Mouse (Mus musculus) kidney, embryonic 14.5 days (tissue): ENCODE results near the gene Gmnc. TPM values are rescaled to one million over a fixed set of nuclear protein-coding genes. Genes with fewer than 3 reads are reported as not detected.

ENCODE experiments used
- ATAC-seq: fragments of 200-750 bp; cut with Nextera tagmentation; 2 replicates; pipeline ENCODE4 v1.8.0; 2017; ENCODE audit warnings: moderate number of reproducible peaks, mild to moderate bottlenecking, moderate TSS enrichment, moderate library complexity; ENCODE audit not compliant: low FRiP score, low TSS enrichment
- H3K27ac ChIP-seq: fragments of 300-500 bp; sonication (generic); 2 replicates; pipeline ENCODE4 v1.5.1; 2014; ENCODE audit warnings: low read depth, mild to moderate bottlenecking, low read length, moderate library complexity, mixed read lengths
- H3K27me3 ChIP-seq: fragments of 300-500 bp; sonication (generic); 2 replicates; pipeline ENCODE4 v1.6.1; 2014; ENCODE audit warnings: mild to moderate bottlenecking, low read length; ENCODE audit not compliant: control insufficient read depth, insufficient read depth
- H3K36me3 ChIP-seq: fragments of 300-500 bp; sonication (generic); 2 replicates; pipeline ENCODE4 v1.6.1; 2014; ENCODE audit warnings: low read length, mixed read lengths; ENCODE audit not compliant: control insufficient read depth, insufficient read depth
- H3K4me1 ChIP-seq: fragments of 300-500 bp; sonication (generic); 2 replicates; pipeline ENCODE4 v1.6.1; 2014; ENCODE audit warnings: low read length, mixed read lengths; ENCODE audit not compliant: control insufficient read depth, insufficient read depth
- H3K4me2 ChIP-seq: fragments of 300-500 bp; sonication (generic); replicated peaks from 2 replicates; pipeline ENCODE4 v1.6.1; 2014; ENCODE audit warnings: low read depth, mild to moderate bottlenecking, low read length
- H3K4me3 ChIP-seq: fragments of 300-500 bp; sonication (generic); 2 replicates; pipeline ENCODE4 v1.5.1; 2014; ENCODE audit warnings: mild to moderate bottlenecking, low read length
- H3K9ac ChIP-seq: fragments of 300-500 bp; sonication (generic); 2 replicates; pipeline ENCODE4 v1.6.1; 2014; ENCODE audit warnings: low read depth, mild to moderate bottlenecking, low read length, moderate library complexity
- H3K9me3 ChIP-seq: fragments of 300-500 bp; sonication (generic); 2 replicates; pipeline ENCODE4 v1.6.1; 2016; ENCODE audit warnings: low read length; ENCODE audit not compliant: control insufficient read depth
- WGBS: fragments of 180-500 bp; shearing (Covaris S2); extraction: QIAGEN DNeasy Blood & Tissue Kit; methylation state at CpG from one replicate; pipeline ENCODE4 v1.1.7; 2014; 5-methylcytosine and 5-hydroxymethylcytosine counted together
- polyA plus RNA-seq: library from polyadenylated mRNA; unstranded; fragments of >200 nt; fragmentation: Nextera tagmentation; extraction: Ambion mirVana; gene quantifications from 2 replicates; pipeline ENCODE4 v1.2.1, GENCODE M21; 2014

The Gmnc gene
- 0.08 TPM in 1 of 2 replicates, not detected in the other for polyA plus RNA-seq

DNA sequence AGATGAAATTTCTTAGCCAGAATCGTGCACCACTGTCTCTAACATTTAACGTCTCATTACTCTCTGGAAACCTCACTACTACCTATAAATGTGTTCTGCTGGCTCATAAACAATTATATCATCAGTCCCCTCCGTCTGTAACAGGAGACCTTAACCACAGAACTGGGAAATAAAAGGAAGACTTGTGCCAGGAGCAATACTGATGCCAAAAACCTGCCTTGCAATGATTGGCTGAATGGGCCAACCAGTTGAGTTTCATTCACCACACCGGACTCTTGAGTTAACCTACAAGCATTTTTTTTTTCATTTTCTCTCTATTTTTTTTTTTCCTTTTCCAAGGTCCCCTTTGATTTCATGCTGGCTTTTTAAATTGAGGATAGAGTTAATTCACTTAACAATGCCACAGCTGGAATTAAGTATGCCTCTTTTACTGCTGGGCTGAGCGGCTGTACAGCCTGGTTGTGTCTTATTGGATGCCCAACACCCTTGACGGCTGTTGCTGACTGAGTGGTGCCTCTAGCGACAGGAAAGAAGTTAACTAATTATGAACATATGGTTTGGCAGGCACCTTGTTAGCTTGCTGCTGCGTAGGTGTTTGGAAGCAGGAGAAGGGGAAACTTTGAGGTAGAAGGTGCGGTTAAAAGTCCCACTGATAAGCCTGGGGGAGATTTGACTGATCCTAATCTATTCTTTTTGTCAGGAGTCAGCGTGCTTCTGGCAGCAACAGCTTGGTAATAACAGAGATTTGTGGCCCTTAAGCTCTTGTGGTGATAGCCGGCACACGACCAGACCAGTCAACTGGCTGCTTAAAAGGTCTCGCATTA, at the start of gene Gmnc:
Gmnc (minus strand) TSS at position 176 of the 824 bp plus-strand sequence.
- no peak within 1 kb of the TSS for H3K4me2 ChIP-seq
- ATAC-seq = no peak
- H3K4me1 ChIP-seq = no peaks in the 10 kb centered on the region
- H3K9me3 ChIP-seq = no peaks in the 10 kb centered on the region
- H3K27me3 ChIP-seq = no peaks in the 10 kb centered on the region
- WGBS = 49% methylated on average over 13 of the region's 13 CpGs
- H3K27ac ChIP-seq = no peak within 1 kb of the TSS
- H3K36me3 ChIP-seq = no peaks in the 10 kb centered on the region
- no peak within 1 kb of the TSS for H3K4me3 ChIP-seq
- no peak within 1 kb of the TSS for H3K9ac ChIP-seq

DNA sequence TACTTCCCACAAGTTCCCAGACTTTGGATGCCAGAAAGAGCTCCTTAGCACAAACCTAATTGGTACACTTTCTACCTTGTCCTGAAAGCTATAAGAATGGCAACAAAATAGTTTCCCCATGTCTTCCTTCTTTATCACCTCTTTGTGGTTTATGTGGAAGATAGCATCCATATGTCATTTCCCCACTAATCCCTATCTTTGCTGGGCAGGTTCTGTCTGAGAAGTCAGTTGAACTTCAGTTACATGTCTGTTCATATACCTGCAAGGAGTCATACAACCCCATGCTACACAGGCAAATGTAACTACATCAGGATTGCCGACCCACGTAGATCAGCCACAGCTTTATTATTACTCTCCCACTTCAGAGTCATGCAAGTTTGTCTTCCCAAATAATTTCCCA, 35.8 kb upstream of the Gmnc start:
- WGBS = 98% methylated on average over 2 of the region's 2 CpGs
- H3K4me3 ChIP-seq = no peak overlapping the region
- ATAC-seq = no peak
- no peak overlapping the region for H3K4me2 ChIP-seq
- no peaks in the 10 kb centered on the region for H3K36me3 ChIP-seq
- no peaks in the 10 kb centered on the region for H3K9me3 ChIP-seq
- H3K4me1 ChIP-seq = no peaks in the 10 kb centered on the region
- no peak overlapping the region for H3K9ac ChIP-seq
- no peaks in the 10 kb centered on the region for H3K27me3 ChIP-seq
- H3K27ac ChIP-seq = no peak overlapping the region

DNA sequence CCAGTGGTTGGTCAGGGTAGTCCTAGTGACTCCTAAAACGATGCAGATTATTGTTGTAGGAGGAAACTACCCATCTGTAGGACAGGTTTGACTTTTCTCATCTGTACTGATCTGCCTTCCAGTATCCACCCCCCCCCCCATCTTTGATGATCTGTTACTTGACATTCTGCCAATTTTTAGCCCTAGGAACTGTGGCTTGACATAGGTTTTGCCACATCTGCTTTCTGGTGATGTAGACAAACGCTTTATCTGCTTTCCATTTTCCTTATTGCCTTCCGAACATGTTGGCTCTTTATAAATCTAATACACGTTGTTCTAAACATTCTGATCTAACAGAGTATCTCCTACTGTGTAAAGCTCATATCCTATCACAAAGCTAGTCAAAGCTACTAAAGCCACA, 34.8 kb upstream of the Gmnc start:
- ATAC-seq = no peak
- H3K27me3 ChIP-seq = no peaks in the 10 kb centered on the region
- no peaks in the 10 kb centered on the region for H3K4me1 ChIP-seq
- no peak overlapping the region for H3K27ac ChIP-seq
- H3K4me3 ChIP-seq = no peak overlapping the region
- no peaks in the 10 kb centered on the region for H3K9me3 ChIP-seq
- 81% methylated on average over 4 of the region's 4 CpGs for WGBS
- H3K9ac ChIP-seq = no peak overlapping the region
- no peak overlapping the region for H3K4me2 ChIP-seq
- no peaks in the 10 kb centered on the region for H3K36me3 ChIP-seq

DNA sequence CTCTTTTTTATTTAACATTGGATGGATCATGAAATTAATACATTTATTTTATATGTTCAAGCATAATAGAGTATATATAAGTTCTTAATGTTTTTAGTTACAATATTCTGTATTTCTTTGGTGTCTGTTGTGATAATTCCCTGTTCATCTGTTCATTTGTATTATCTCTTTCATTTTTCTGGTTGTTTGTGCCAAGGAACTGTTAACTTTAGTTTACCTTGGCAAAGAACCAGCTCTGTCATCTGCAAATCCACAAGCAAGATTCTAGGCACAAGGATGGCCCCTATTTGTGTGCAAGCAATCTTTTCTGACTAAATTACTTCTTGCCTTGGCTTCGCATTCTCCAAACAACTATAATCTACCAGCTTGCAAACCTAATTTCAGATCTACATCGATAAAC, 31.3 kb upstream of the Gmnc start:
- H3K27ac ChIP-seq = no peak overlapping the region
- no peak overlapping the region for H3K9ac ChIP-seq
- no peak for ATAC-seq
- no peak overlapping the region for H3K4me2 ChIP-seq
- no peaks in the 10 kb centered on the region for H3K36me3 ChIP-seq
- H3K4me3 ChIP-seq = no peak overlapping the region
- WGBS = 86% methylated on average over 2 of the region's 2 CpGs
- H3K27me3 ChIP-seq = no peaks in the 10 kb centered on the region
- H3K4me1 ChIP-seq = no peaks in the 10 kb centered on the region
- H3K9me3 ChIP-seq = no peaks in the 10 kb centered on the region

GRCm38 (mm10) chr16:27017309-27017708, 25.9 kb upstream of the Gmnc start:
- Histone ChIP-seq H3K9me3 (no peaks in the 10 kb centered on the region), H3K4me2 (no peak overlapping the region), H3K36me3 (no peaks in the 10 kb centered on the region), H3K4me3 (no peak overlapping the region), H3K27me3 (no peaks in the 10 kb centered on the region), H3K9ac (no peak overlapping the region), H3K4me1 (no peaks in the 10 kb centered on the region), H3K27ac (no peak overlapping the region)
- ATAC-seq = no peak
- 41% methylated on average over 4 of the region's 4 CpGs for WGBS

- no peaks in the 10 kb centered on the region for H3K4me1 ChIP-seq
- no peak for ATAC-seq
- no peaks in the 10 kb centered on the region for H3K27me3 ChIP-seq
- H3K4me3 ChIP-seq = no peak overlapping the region
- no peaks in the 10 kb centered on the region for H3K36me3 ChIP-seq
- WGBS = 85% methylated on average over 1 of the region's 1 CpGs
- no peaks in the 10 kb centered on the region for H3K9me3 ChIP-seq
- H3K4me2 ChIP-seq = no peak overlapping the region
- no peak overlapping the region for H3K27ac ChIP-seq
- no peak overlapping the region for H3K9ac ChIP-seq
These were observed 11.3 kb upstream of the Gmnc start for GRCm38 (mm10) chr16:27002714-27003113.

DNA sequence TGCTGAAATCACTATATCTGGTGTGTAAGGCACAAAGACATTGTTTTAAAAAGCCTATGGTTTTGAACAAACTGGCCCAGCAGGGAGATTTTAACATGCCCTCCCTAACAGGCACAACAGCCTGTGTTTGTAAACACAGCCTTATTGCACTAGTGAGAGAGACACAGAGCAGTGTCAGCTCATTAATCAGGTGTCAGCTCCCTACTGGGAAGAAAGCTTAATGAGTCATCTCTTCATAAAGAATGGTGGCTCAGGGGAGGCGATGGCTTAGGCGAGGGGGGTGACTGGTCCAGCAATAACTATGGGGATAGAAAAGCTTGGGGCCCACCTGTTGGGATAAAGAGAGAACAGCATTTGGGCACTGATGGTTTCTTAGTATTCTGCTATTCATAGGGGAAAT, 8.1 kb upstream of the Gmnc start:
- H3K36me3 ChIP-seq = no peaks in the 10 kb centered on the region
- H3K4me3 ChIP-seq = no peak overlapping the region
- no peaks in the 10 kb centered on the region for H3K4me1 ChIP-seq
- WGBS = 5% methylated on average over 2 of the region's 2 CpGs
- H3K9ac ChIP-seq = no peak overlapping the region
- ATAC-seq = no peak
- H3K4me2 ChIP-seq = no peak overlapping the region
- H3K27me3 ChIP-seq = no peaks in the 10 kb centered on the region
- H3K27ac ChIP-seq = no peak overlapping the region
- H3K9me3 ChIP-seq = no peaks in the 10 kb centered on the region

- no peaks in the 10 kb centered on the region for H3K36me3 ChIP-seq
- no peak overlapping the region for H3K9ac ChIP-seq
- no peak overlapping the region for H3K27ac ChIP-seq
- no peak for ATAC-seq
- H3K4me1 ChIP-seq = no peaks in the 10 kb centered on the region
- no peaks in the 10 kb centered on the region for H3K9me3 ChIP-seq
- WGBS = 83% methylated on average over 19 of the region's 19 CpGs
- H3K4me3 ChIP-seq = no peak overlapping the region
- no peak overlapping the region for H3K4me2 ChIP-seq
- H3K27me3 ChIP-seq = no peaks in the 10 kb centered on the region
These were observed 1.8 kb downstream of the Gmnc start for GRCm38 (mm10) chr16:26989415-26990315.

DNA sequence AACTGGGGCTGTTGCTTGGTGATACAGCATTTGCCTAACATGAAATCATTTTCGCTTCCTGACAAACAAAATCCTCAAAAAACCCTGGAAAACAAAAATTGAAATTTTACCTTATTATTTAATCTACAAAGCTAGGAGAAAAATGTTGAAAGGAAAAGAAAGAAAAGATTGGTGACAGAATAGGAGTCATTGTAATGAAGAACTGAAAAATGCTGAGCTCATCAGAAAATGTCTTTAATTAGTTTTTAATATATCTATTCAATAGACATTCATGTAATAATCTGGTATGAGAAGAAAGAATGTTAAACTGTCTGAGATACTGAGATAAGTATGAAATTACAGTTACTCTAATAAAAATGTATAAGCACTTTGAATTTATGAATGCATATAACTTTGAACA, 3.3 kb downstream of the Gmnc start:
- Histone ChIP-seq H3K9ac (no peak overlapping the region), H3K27ac (no peak overlapping the region), H3K4me3 (no peak overlapping the region), H3K36me3 (no peaks in the 10 kb centered on the region), H3K27me3 (no peaks in the 10 kb centered on the region), H3K4me1 (no peaks in the 10 kb centered on the region), H3K9me3 (no peaks in the 10 kb centered on the region), H3K4me2 (no peak overlapping the region)
- no peak for ATAC-seq
- WGBS = 90% methylated on average over 1 of the region's 1 CpGs
